Mouse (Mus musculus): ENCODE measurements at regions not wholly inside any gene's neighbourhood (a gene's known extent, or its start where the extent isn't known, plus 50 kb on each side); places are given as distances from the start of the nearest gene placed in this dataset.

DNA sequence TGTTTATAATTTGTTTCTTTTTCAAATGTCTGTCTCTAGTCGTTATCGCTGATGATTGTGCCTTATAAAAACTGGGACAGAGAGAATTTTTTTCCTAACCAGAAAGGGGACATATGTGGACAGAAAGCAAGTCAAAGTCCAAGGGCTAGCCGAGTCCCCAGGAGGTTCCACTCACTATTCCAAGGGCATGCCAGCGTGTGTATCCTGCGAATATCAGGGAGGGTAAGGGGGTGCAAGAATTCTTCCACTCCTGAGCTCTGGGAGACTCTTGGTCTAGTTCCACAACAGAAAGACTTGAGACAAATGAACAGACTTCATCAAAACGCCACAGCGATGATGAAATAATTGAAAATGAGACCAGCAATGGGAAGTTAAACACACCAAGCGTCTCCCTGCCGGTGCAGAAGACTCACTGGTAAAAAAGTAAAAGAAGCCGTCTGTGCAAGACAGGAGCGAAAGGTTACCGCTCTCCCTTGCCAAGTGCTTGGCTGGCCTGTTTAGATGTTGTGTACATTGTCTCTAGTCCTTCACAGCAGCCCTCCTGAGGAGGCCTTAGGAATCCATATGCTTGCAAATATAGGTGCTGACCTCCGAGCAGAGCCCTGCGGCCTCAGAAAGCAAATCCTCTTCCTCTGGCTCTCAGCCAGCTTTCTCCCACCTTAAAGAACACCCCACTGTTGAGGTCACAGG lies 69.9 kb upstream of the Rgma start:
- TF ChIP-seq HCFC1 (IDR thresholded peaks at IDR 0.05; ENCODE audit: low read depth, low read length), result no peak
- TF ChIP-seq RAD21 (IDR thresholded peaks at IDR 0.05; ENCODE audit: low read depth, low read length), result no peak
- no peak for TF ChIP-seq MYC (IDR thresholded peaks at IDR 0.05; ENCODE audit: low read depth, low read length)
- TF ChIP-seq MAFK (IDR thresholded peaks at IDR 0.05; ENCODE audit: borderline replicate concordance, low read depth, low read length), result no peak
- TF ChIP-seq UBTF (IDR thresholded peaks at IDR 0.05; ENCODE audit: borderline replicate concordance, insufficient read depth, low read depth, low read length), result no peak
- TF ChIP-seq ZKSCAN1 (IDR thresholded peaks at IDR 0.05; ENCODE audit: low read depth, low read length), result no peak
- TF ChIP-seq TCF12 (IDR thresholded peaks at IDR 0.05; ENCODE audit: low read depth, low read length), result no peak

Data from MEL (cell line).